Comparison of ENCODE assay signal across 8 mouse cellular contexts in genomic region chr14:47298819-47299261, GRCm38 (mm10). TPM values are rescaled to one million over a fixed set of nuclear protein-coding genes. Genes with fewer than 3 reads are reported as not detected.
DNase-seq lines count a peak whose midpoint lies in the region; ATAC-seq and TF ChIP-seq lines count a peak whose summit lies in the region.

No protein-coding gene starts in this region.

- no peak for TF ChIP-seq POLR2A in cortical plate, adult 2 months (IDR thresholded peaks at IDR 0.05; ENCODE audit: extremely low read depth, insufficient read depth, low read length)

- peak overlapping the region; percentile 57 for H3K4me2 ChIP-seq in stomach, embryonic 15.5 days

- peak overlapping the region; percentile 79 for H3K4me3 ChIP-seq in cortical plate, adult 2 months (ENCODE audit: insufficient read depth, low read length)
- peak overlapping the region; percentile 100 for H3K4me3 ChIP-seq in heart, embryonic 10.5 days
- H3K4me3 ChIP-seq in stomach, embryonic 15.5 days (replicated peaks), result peak overlapping the region; percentile 98

- peaks cover 17% of the 10 kb centered on the region for H3K36me3 ChIP-seq in heart, embryonic 10.5 days
- no peaks in the 10 kb centered on the region for H3K36me3 ChIP-seq in stomach, embryonic 15.5 days

- peak overlapping the region; percentile 95 for H3K9ac ChIP-seq in stomach, embryonic 15.5 days

- peak; percentile 32; the same call in 1 of the 2 replicates for ATAC-seq in stomach, embryonic 15.5 days (ENCODE audit: insufficient read depth, low FRiP score, low read depth)

- H3K27me3 ChIP-seq in heart, embryonic 10.5 days (ENCODE audit: insufficient read depth, poor library complexity, severe bottlenecking), result no peaks in the 10 kb centered on the region
- no peaks in the 10 kb centered on the region for H3K27me3 ChIP-seq in stomach, embryonic 15.5 days (replicated peaks)

- peaks cover 1% of the 10 kb centered on the region; the same call in 1 of the 2 replicates for H3K4me1 ChIP-seq in cortical plate, adult 2 months (ENCODE audit: control insufficient read depth, insufficient read depth, low read length)
- peaks cover 14% of the 10 kb centered on the region for H3K4me1 ChIP-seq in heart, embryonic 10.5 days
- H3K4me1 ChIP-seq in stomach, embryonic 15.5 days, result peaks cover 17% of the 10 kb centered on the region; the same call in 1 of the 2 replicates

- under 1% methylated on average over 15 of the region's 15 CpGs for WGBS in heart, embryonic 10.5 days
- WGBS in stomach, embryonic 15.5 days, result under 1% methylated on average over 15 of the region's 15 CpGs

- no peak overlapping the region for H3K27ac ChIP-seq in cortical plate, adult 2 months (ENCODE audit: insufficient read depth, low read length)
- H3K27ac ChIP-seq in heart, embryonic 10.5 days, result peak overlapping the region; percentile 100
- peak overlapping the region; percentile 95 for H3K27ac ChIP-seq in stomach, embryonic 15.5 days

- no peak for TF ChIP-seq CTCF in cortical plate, adult 2 months (IDR thresholded peaks at IDR 0.05; ENCODE audit: extremely low read depth, insufficient read depth, low read length)

- H3K9me3 ChIP-seq in heart, embryonic 10.5 days, result no peaks in the 10 kb centered on the region
- no peaks in the 10 kb centered on the region for H3K9me3 ChIP-seq in stomach, embryonic 15.5 days

- DNase-seq in ovary, postnatal 36 days (ENCODE audit: low spot score), result peak; percentile 29
- DNase-seq in ovary, postnatal 14 days (ENCODE audit: low spot score), result no peak
- DNase-seq in heart, embryonic 10.5 days (ENCODE audit: low spot score), result no peak
- peak; percentile 31 for DNase-seq in kidney, adult 9 months
- DNase-seq in lung, postnatal 4 days, result peak; percentile 33 to 41
- no peak for DNase-seq in urinary bladder, postnatal 36 days (ENCODE audit: low spot score in 2 of 2)

RNA-seq across cellular contexts. Expression of gene Mapk1ip1l, which starts 0.8 kb away (rescaled TPM):
- 23.6 and 25.4 TPM in 2 replicates for polyA plus RNA-seq in cortical plate, adult 2 months (2012; rRNA removed)
- 79.9 and 82.1 TPM in 2 replicates for polyA plus RNA-seq in heart, embryonic 10.5 days (2016; fragmentation: Nextera tagmentation; extraction: Ambion mirVana)
- polyA plus RNA-seq in stomach, embryonic 15.5 days (2015; fragmentation: Nextera tagmentation; extraction: Ambion mirVana), result 55.3 and 64.5 TPM in 2 replicates

RNA-seq across cellular contexts. Expression of gene Socs4, which starts 22.1 kb away (rescaled TPM):
- polyA plus RNA-seq in cortical plate, adult 2 months (2012; rRNA removed), result 4.8 and 5.1 TPM in 2 replicates
- 2.0 and 3.3 TPM in 2 replicates for polyA plus RNA-seq in heart, embryonic 10.5 days (2016; fragmentation: Nextera tagmentation; extraction: Ambion mirVana)
- 3.6 TPM in 2 replicates for polyA plus RNA-seq in stomach, embryonic 15.5 days (2015; fragmentation: Nextera tagmentation; extraction: Ambion mirVana)

RNA-seq across cellular contexts. Expression of gene Wdhd1, which starts 22.2 kb away (rescaled TPM):
- 5.3 and 6.2 TPM in 2 replicates for polyA plus RNA-seq in cortical plate, adult 2 months (2012; rRNA removed)
- 31.8 and 35.9 TPM in 2 replicates for polyA plus RNA-seq in heart, embryonic 10.5 days (2016; fragmentation: Nextera tagmentation; extraction: Ambion mirVana)
- 27.0 and 29.5 TPM in 2 replicates for polyA plus RNA-seq in stomach, embryonic 15.5 days (2015; fragmentation: Nextera tagmentation; extraction: Ambion mirVana)

Comparison
In these comparisons a context has a peak if more than half of its experiments do, and no peak if none do; other contexts are left out.
1. DNase-seq: peak in ovary, postnatal 36 days (single experiment), kidney, adult 9 months (single experiment) and lung, postnatal 4 days (2 of 2); none in ovary, postnatal 14 days (single experiment), heart, embryonic 10.5 days (single experiment) and urinary bladder, postnatal 36 days (0 of 2).
2. Peak in every context shown above with its lines, with median percentiles within 50 percentile points of each other: H3K4me3 ChIP-seq.